Mouse (Mus musculus): ENCODE results near the gene Aup1. TPM values are rescaled to one million over a fixed set of nuclear protein-coding genes. Genes with fewer than 3 reads are reported as not detected.

The Aup1 gene
- polyA plus RNA-seq, 1 experiment from 2014 or later: 148 TPM

- H3K27me3 ChIP-seq (replicated peaks; ENCODE audit: low read depth, poor library complexity, severe bottlenecking): peaks cover 10% of the 10 kb centered on the region
- peak within 1 kb of the TSS; percentile 86 for H3K4me3 ChIP-seq
- H3K36me3 ChIP-seq (replicated peaks): peaks cover 50% of the 10 kb centered on the region
- no peaks in the 10 kb centered on the region for H3K9me3 ChIP-seq
- under 1% methylated on average over 50 of the region's 50 CpGs for WGBS
- peak; percentile 61 for DNase-seq (ENCODE audit: low spot score)
- peaks cover 33% of the 10 kb centered on the region for H3K4me1 ChIP-seq
- peak within 1 kb of the TSS; percentile 93 for H3K27ac ChIP-seq (replicated peaks)
These were observed 630 bp downstream of the Aup1 start, which contains the start of gene Htra2 for GRCm38 (mm10) chr6:83054871-83055431. Htra2 (minus strand) TSS chr6:83055273.

- Histone ChIP-seq H3K4me1 (peaks cover 35% of the 10 kb centered on the region), H3K36me3 (replicated peaks) (peaks cover 28% of the 10 kb centered on the region), H3K4me3 (no peak within 1 kb of the TSS), H3K9me3 (no peaks in the 10 kb centered on the region), H3K27ac (replicated peaks) (no peak within 1 kb of the TSS), H3K27me3 (replicated peaks; ENCODE audit: low read depth, poor library complexity, severe bottlenecking) (peaks cover 38% of the 10 kb centered on the region)
- no peak for DNase-seq (ENCODE audit: low spot score)
- 50% methylated on average over 3 of the region's 3 CpGs for WGBS
These were observed 3.5 kb downstream of the Aup1 start, which contains the start of gene Dqx1 for GRCm38 (mm10) chr6:83057790-83058189. Dqx1 (plus strand) TSS chr6:83057844.

GRCm38 (mm10) chr6:83058725-83059124 is 4.4 kb downstream of the Aup1 start:
- H3K27me3 ChIP-seq (replicated peaks; ENCODE audit: low read depth, poor library complexity, severe bottlenecking): peaks cover 48% of the 10 kb centered on the region
- 84% methylated on average over 2 of the region's 2 CpGs for WGBS

GRCm38 (mm10) chr6:83065995-83066394 is 11.7 kb downstream of the Aup1 start:
- 37% methylated on average over 8 of the region's 8 CpGs for WGBS
- H3K9me3 ChIP-seq: no peaks in the 10 kb centered on the region
- peaks cover 38% of the 10 kb centered on the region for H3K4me1 ChIP-seq
- no peak overlapping the region for H3K27ac ChIP-seq (replicated peaks)
- H3K27me3 ChIP-seq (replicated peaks; ENCODE audit: low read depth, poor library complexity, severe bottlenecking): peaks cover 100% of the 10 kb centered on the region
- H3K4me3 ChIP-seq: no peak overlapping the region
- no peak for DNase-seq (ENCODE audit: low spot score)
- H3K36me3 ChIP-seq (replicated peaks): no peaks in the 10 kb centered on the region

More at GRCm38 (mm10) chr6:83058725-83059124, 4.4 kb downstream of the Aup1 start:
- no peak for DNase-seq (ENCODE audit: low spot score)
- H3K4me3 ChIP-seq: no peak overlapping the region
- peaks cover 28% of the 10 kb centered on the region for H3K36me3 ChIP-seq (replicated peaks)
- H3K9me3 ChIP-seq: no peaks in the 10 kb centered on the region
- peaks cover 25% of the 10 kb centered on the region for H3K4me1 ChIP-seq
- no peak overlapping the region for H3K27ac ChIP-seq (replicated peaks)

- Histone ChIP-seq H3K4me3 (no peak overlapping the region), H3K4me1 (peaks cover 42% of the 10 kb centered on the region), H3K9me3 (no peaks in the 10 kb centered on the region), H3K27me3 (replicated peaks; ENCODE audit: low read depth, poor library complexity, severe bottlenecking) (peaks cover 100% of the 10 kb centered on the region), H3K27ac (replicated peaks) (no peak overlapping the region), H3K36me3 (replicated peaks) (no peaks in the 10 kb centered on the region)
- WGBS: 28% methylated on average over 6 of the region's 6 CpGs
- DNase-seq (ENCODE audit: low spot score): no peak
These were observed 12.1 kb downstream of the Aup1 start for GRCm38 (mm10) chr6:83066441-83066840.

- 2% methylated on average over 8 of the region's 8 CpGs for WGBS
- Histone ChIP-seq H3K4me3 (peak overlapping the region; percentile 51), H3K36me3 (replicated peaks) (no peaks in the 10 kb centered on the region), H3K9me3 (no peaks in the 10 kb centered on the region), H3K27me3 (replicated peaks; ENCODE audit: low read depth, poor library complexity, severe bottlenecking) (peaks cover 100% of the 10 kb centered on the region), H3K4me1 (peaks cover 47% of the 10 kb centered on the region), H3K27ac (replicated peaks) (no peak overlapping the region)
- DNase-seq (ENCODE audit: low spot score): no peak
These were observed 13.9 kb downstream of the Aup1 start for GRCm38 (mm10) chr6:83068221-83068620.

- Histone ChIP-seq H3K9me3 (no peaks in the 10 kb centered on the region), H3K27me3 (replicated peaks; ENCODE audit: low read depth, poor library complexity, severe bottlenecking) (peaks cover 100% of the 10 kb centered on the region), H3K4me3 (peak overlapping the region; percentile 51), H3K27ac (replicated peaks) (0 out of 2 replicates have a peak overlapping the region, but pooled peaks have one; percentile 14), H3K4me1 (peaks cover 47% of the 10 kb centered on the region), H3K36me3 (replicated peaks) (no peaks in the 10 kb centered on the region)
- whole genome bisulfite sequencing: under 1% methylated on average over 81 of the region's 81 CpGs
- DNase-seq (ENCODE audit: low spot score): peak; percentile 67
These were observed 14.6 kb downstream of the Aup1 start for GRCm38 (mm10) chr6:83068706-83069487.

- Histone ChIP-seq H3K9me3 (no peaks in the 10 kb centered on the region), H3K4me1 (peaks cover 43% of the 10 kb centered on the region), H3K4me3 (peak overlapping the region; percentile 51), H3K36me3 (replicated peaks) (no peaks in the 10 kb centered on the region), H3K27me3 (replicated peaks; ENCODE audit: low read depth, poor library complexity, severe bottlenecking) (peaks cover 100% of the 10 kb centered on the region), H3K27ac (replicated peaks) (peak overlapping the region; percentile 24; the same call in 1 of the 2 replicates)
- DNase-seq (ENCODE audit: low spot score): peak; percentile 72
- 1% methylated on average over 69 of the region's 69 CpGs for WGBS
These were observed 15.3 kb downstream of the Aup1 start for GRCm38 (mm10) chr6:83069488-83070246.

GRCm38 (mm10) chr6:83070247-83070310 is 15.8 kb downstream of the Aup1 start, which contains the start of gene Tlx2:
Tlx2 (minus strand) TSS chr6:83070293.
- 0% methylated on average over 10 of the region's 10 CpGs for whole genome bisulfite sequencing
- DNase-seq (ENCODE audit: low spot score): no peak
- Histone ChIP-seq H3K4me1 (peaks cover 43% of the 10 kb centered on the region), H3K27me3 (replicated peaks; ENCODE audit: low read depth, poor library complexity, severe bottlenecking) (peaks cover 100% of the 10 kb centered on the region), H3K36me3 (replicated peaks) (no peaks in the 10 kb centered on the region), H3K9me3 (no peaks in the 10 kb centered on the region), H3K4me3 (peak within 1 kb of the TSS; percentile 51), H3K27ac (replicated peaks) (peak within 1 kb of the TSS; percentile 24; the same call in 1 of the 2 replicates)

- Histone ChIP-seq H3K27me3 (replicated peaks; ENCODE audit: low read depth, poor library complexity, severe bottlenecking) (peaks cover 100% of the 10 kb centered on the region), H3K4me3 (peak overlapping the region; percentile 51), H3K36me3 (replicated peaks) (no peaks in the 10 kb centered on the region), H3K27ac (replicated peaks) (peak overlapping the region; percentile 24; the same call in 1 of the 2 replicates), H3K4me1 (peaks cover 43% of the 10 kb centered on the region), H3K9me3 (no peaks in the 10 kb centered on the region)
- under 1% methylated on average over 52 of the region's 58 CpGs for WGBS
- DNase-seq (ENCODE audit: low spot score): peak; percentile 77
These were observed 16.2 kb downstream of the Aup1 start for GRCm38 (mm10) chr6:83070311-83071219.

- DNase-seq (ENCODE audit: low spot score): peak; percentile 63
- peak overlapping the region; percentile 51 for H3K4me3 ChIP-seq
These were observed 16.9 kb downstream of the Aup1 start for GRCm38 (mm10) chr6:83071220-83071619.

GRCm38 (mm10) chr6:83074979-83075378 is 20.7 kb downstream of the Aup1 start:
- peaks cover 2% of the 10 kb centered on the region for H3K36me3 ChIP-seq (replicated peaks)
- H3K4me1 ChIP-seq: peaks cover 40% of the 10 kb centered on the region
- 20% methylated on average over 2 of the region's 2 CpGs for WGBS
- H3K27me3 ChIP-seq (replicated peaks; ENCODE audit: low read depth, poor library complexity, severe bottlenecking): peaks cover 78% of the 10 kb centered on the region
- no peak for DNase-seq (ENCODE audit: low spot score)
- no peaks in the 10 kb centered on the region for H3K9me3 ChIP-seq
- H3K27ac ChIP-seq (replicated peaks): no peak overlapping the region
- no peak overlapping the region for H3K4me3 ChIP-seq

More at GRCm38 (mm10) chr6:83071220-83071619, 16.9 kb downstream of the Aup1 start:
- Histone ChIP-seq H3K9me3 (no peaks in the 10 kb centered on the region), H3K27ac (replicated peaks) (no peak overlapping the region), H3K4me1 (peaks cover 41% of the 10 kb centered on the region), H3K27me3 (replicated peaks; ENCODE audit: low read depth, poor library complexity, severe bottlenecking) (peaks cover 100% of the 10 kb centered on the region), H3K36me3 (replicated peaks) (no peaks in the 10 kb centered on the region)
- WGBS: under 1% methylated on average over 24 of the region's 24 CpGs

Data from embryonic facial prominence, embryonic 10.5 days (tissue).